10 mouse cellular contexts compared by ENCODE assay signal in the genomic region with DNA sequence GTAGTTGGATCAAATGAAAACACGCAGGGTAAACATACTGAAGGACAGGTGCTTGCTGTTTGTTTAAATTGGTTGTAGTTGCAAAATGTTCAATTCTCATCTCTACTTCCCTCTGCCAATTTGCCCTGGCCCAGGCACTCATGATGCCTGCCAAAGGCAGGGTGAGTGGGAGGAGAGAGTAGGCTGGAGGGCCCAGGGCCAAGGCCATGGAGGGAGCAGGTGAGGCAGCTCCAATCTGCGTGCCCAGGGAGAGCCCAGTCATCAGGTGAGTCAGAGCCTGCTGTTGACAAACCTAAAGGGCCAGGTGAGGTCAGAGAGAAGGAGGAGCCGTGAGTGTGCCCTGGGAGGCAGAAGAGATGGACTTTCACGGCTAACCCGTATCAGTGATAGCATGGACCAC. TPM values are rescaled to one million over a fixed set of nuclear protein-coding genes. Genes with fewer than 3 reads are reported as not detected.
DNase-seq lines count a peak whose midpoint lies in the region; ATAC-seq and TF ChIP-seq lines count a peak whose summit lies in the region.
"Had no signal": no experiment of that assay in that cellular context is flagged by ENCODE, and none has a peak within 500 bp of the region (broad histone marks: within the 10 kb centered on the region; RNA-seq: fewer than 3 reads in every experiment).

No protein-coding gene starts in this region.

- H3K36me3 ChIP-seq in lung, postnatal 0 days (ENCODE audit: insufficient read depth, low read length), result no peaks in the 10 kb centered on the region
- no peaks in the 10 kb centered on the region for H3K36me3 ChIP-seq in thymus, adult 2 months (ENCODE audit: control insufficient read depth, insufficient read depth, low read length)

- intact Hi-C loops in heart, postnatal 36 days (cut with DNase I), result no loop called here

- ATAC-seq in frontal cortex, adult (ENCODE audit: low TSS enrichment), result peak; percentile 62; the same call in 1 of the 2 replicates
- ATAC-seq in lung, postnatal 0 days, result peak; percentile 96
- ATAC-seq in CD4-positive, CD25-positive, alpha-beta regulatory T cell, adult 4 months, result no peak
- no peak for ATAC-seq in megakaryocyte progenitor cell, adult 5-6 weeks (replicated peaks; ENCODE audit: poor library complexity)

- no peak overlapping the region for H3K4me2 ChIP-seq in lung, postnatal 0 days (replicated peaks; ENCODE audit: low read depth, low read length)

- TF ChIP-seq EP300 in lung, postnatal 0 days (IDR thresholded peaks at IDR 0.05), result peak; percentile 68

- H3K4me3 ChIP-seq in lung, postnatal 0 days (ENCODE audit: low read depth, low read length), result no peak overlapping the region
- H3K4me3 ChIP-seq in thymus, adult 2 months (ENCODE audit: control insufficient read depth, insufficient read depth, low read length), result no peak overlapping the region
- H3K4me3 ChIP-seq: erythroblast, embryonic 14.5 days had no signal

- no peak for TF ChIP-seq POLR2A in thymus, adult 2 months (IDR thresholded peaks at IDR 0.05; ENCODE audit: control insufficient read depth, extremely low read depth, insufficient read depth, low read length, poor library complexity)

- H3K4me1 ChIP-seq in lung, postnatal 0 days (ENCODE audit: insufficient read depth, low read depth, low read length), result peaks cover 13% of the 10 kb centered on the region
- peaks cover 8% of the 10 kb centered on the region for H3K4me1 ChIP-seq in thymus, adult 2 months (replicated peaks; ENCODE audit: control insufficient read depth, insufficient read depth, low read length)

- H3K27ac ChIP-seq in lung, postnatal 0 days (ENCODE audit: low read length), result 0 out of 2 replicates have a peak overlapping the region, but pooled peaks have one; percentile 43
- no peak overlapping the region for H3K27ac ChIP-seq in thymus, adult 2 months (ENCODE audit: control insufficient read depth, insufficient read depth, low read length)
- H3K27ac ChIP-seq: kidney, postnatal 0 days had no signal

- no peaks in the 10 kb centered on the region for H3K9me3 ChIP-seq in lung, postnatal 0 days (ENCODE audit: low read length)

- no peak for TF ChIP-seq CTCF in lung, postnatal 0 days (IDR thresholded peaks at IDR 0.05)
- TF ChIP-seq CTCF in thymus, adult 2 months (IDR thresholded peaks at IDR 0.05; ENCODE audit: borderline replicate concordance, control insufficient read depth, extremely low read depth, insufficient read depth, low read length, poor library complexity), result no peak

- no peaks in the 10 kb centered on the region for H3K27me3 ChIP-seq in lung, postnatal 0 days (replicated peaks; ENCODE audit: insufficient read depth, low read length)
- no peaks in the 10 kb centered on the region for H3K27me3 ChIP-seq in thymus, adult 2 months (ENCODE audit: control insufficient read depth, insufficient read depth, low read length)

- 72% methylated on average over 5 of the region's 5 CpGs for WGBS in lung, postnatal 0 days
- WGBS in thymus, adult 2 months, result 98% methylated on average over 5 of the region's 5 CpGs

- no peak overlapping the region for H3K9ac ChIP-seq in lung, postnatal 0 days (replicated peaks; ENCODE audit: low read depth)

- DNase-seq in frontal cortex, postnatal 14 days (ENCODE audit: low spot score in 2 of 2), result no peak
- DNase-seq in adipocyte (ENCODE audit: low spot score), result peak; percentile 72
- DNase-seq in heart, postnatal 36 days, result peak; percentile 35 to 54
- DNase-seq in lung, postnatal 0 days (ENCODE audit: low spot score), result peak; percentile 91
- DNase-seq in thymus, adult 2 months, result no peak

RNA-seq across cellular contexts. Expression of gene Bcl2l11, which starts 46.4 kb away (rescaled TPM):
- total RNA-seq in heart, postnatal 36 days (2021), result 10 to 100 TPM; 17.7 to 21.9 TPM
- 18.5 and 18.6 TPM in 2 replicates for polyA plus RNA-seq in lung, postnatal 0 days (2015; fragmentation: Nextera tagmentation; extraction: Ambion mirVana)
- polyA plus RNA-seq in CD4-positive, CD25-positive, alpha-beta regulatory T cell, adult 4 months (2017; shearing (Covaris generic)), result 10 to 100 TPM; 15.3 to 16.9 TPM
- 54.4 and 63.3 TPM in 2 replicates for polyA plus RNA-seq in thymus, adult 2 months (2012; rRNA removed)
- 10.1 and 11.9 TPM in 2 replicates for total RNA-seq in megakaryocyte progenitor cell, adult 5-6 weeks (2015)
- total RNA-seq in megakaryocyte progenitor cell, adult 5-6 weeks (2017), result 8.8 and 16.0 TPM in 2 replicates

Comparison
In these comparisons a context has a peak if more than half of its experiments do, and no peak if none do; other contexts are left out.
1. ATAC-seq: peak in frontal cortex, adult (single experiment) and lung, postnatal 0 days (single experiment); none in CD4-positive, CD25-positive, alpha-beta regulatory T cell, adult 4 months (single experiment) and megakaryocyte progenitor cell, adult 5-6 weeks (single experiment).
2. DNase-seq: peak in adipocyte (single experiment), heart, postnatal 36 days (2 of 2) and lung, postnatal 0 days (single experiment); none in frontal cortex, postnatal 14 days (0 of 2) and thymus, adult 2 months (single experiment).